Mouse (Mus musculus) hindbrain, embryonic 12.5 days (tissue): ENCODE measurements around the gene Olfr718-ps1. TPM values are rescaled to one million over a fixed set of nuclear protein-coding genes. Genes with fewer than 3 reads are reported as not detected.
A peak's percentile ranks its signal among the peaks of the same experiment; 100 is the strongest.
"Not testable (repeated sequence)": the region's sequence is repeated elsewhere in the genome, so short reads cannot be mapped to it uniquely, and the experiment has no call there.

Source experiments
- ATAC-seq: fragments of 200-750 bp; cut with Nextera tagmentation; 2 replicates; pipeline ENCODE4 v1.8.0; 2017; ENCODE audit warnings: moderate TSS enrichment; ENCODE audit not compliant: low FRiP score
- H3K27ac ChIP-seq: fragments of 300-500 bp; sonication (generic); 2 replicates; pipeline ENCODE4 v1.5.1; 2016; ENCODE audit warnings: mild to moderate bottlenecking
- H3K27me3 ChIP-seq: fragments of 300-500 bp; sonication (generic); 2 replicates; pipeline ENCODE4 v1.6.1; 2016; ENCODE audit warnings: mild to moderate bottlenecking
- H3K36me3 ChIP-seq: fragments of 300-500 bp; sonication (generic); 2 replicates; pipeline ENCODE4 v1.6.1; 2016; ENCODE audit warnings: mild to moderate bottlenecking
- H3K4me1 ChIP-seq: fragments of 300-500 bp; sonication (generic); 2 replicates; pipeline ENCODE4 v1.6.1; 2016
- H3K4me2 ChIP-seq: fragments of 300-500 bp; sonication (generic); replicated peaks from 2 replicates; pipeline ENCODE4 v1.6.1; 2016; ENCODE audit warnings: mild to moderate bottlenecking
- H3K4me3 ChIP-seq: fragments of 300-500 bp; sonication (generic); 2 replicates; pipeline ENCODE4 v1.5.1; 2016; ENCODE audit warnings: mild to moderate bottlenecking
- H3K9ac ChIP-seq: fragments of 300-500 bp; sonication (generic); 2 replicates; pipeline ENCODE4 v1.6.1; 2016; ENCODE audit warnings: mild to moderate bottlenecking, moderate library complexity
- H3K9me3 ChIP-seq: fragments of 300-500 bp; sonication (generic); replicated peaks from 2 replicates; pipeline ENCODE4 v1.6.1; 2016; ENCODE audit warnings: mild to moderate bottlenecking
- WGBS: fragments of 180-500 bp; shearing (Covaris S2); methylation state at CpG from one replicate; pipeline ENCODE4 v1.1.7; 2016; 5-methylcytosine and 5-hydroxymethylcytosine counted together
- polyA plus RNA-seq: library from polyadenylated mRNA; unstranded; fragments of >200 nt; fragmentation: Nextera tagmentation; extraction: Ambion mirVana; gene quantifications from 2 replicates; pipeline ENCODE4 v1.2.1, GENCODE M21; 2016

Olfr718-ps1 gene
- polyA plus RNA-seq, 1 experiment from 2014 or later, result 0.08 TPM

DNA sequence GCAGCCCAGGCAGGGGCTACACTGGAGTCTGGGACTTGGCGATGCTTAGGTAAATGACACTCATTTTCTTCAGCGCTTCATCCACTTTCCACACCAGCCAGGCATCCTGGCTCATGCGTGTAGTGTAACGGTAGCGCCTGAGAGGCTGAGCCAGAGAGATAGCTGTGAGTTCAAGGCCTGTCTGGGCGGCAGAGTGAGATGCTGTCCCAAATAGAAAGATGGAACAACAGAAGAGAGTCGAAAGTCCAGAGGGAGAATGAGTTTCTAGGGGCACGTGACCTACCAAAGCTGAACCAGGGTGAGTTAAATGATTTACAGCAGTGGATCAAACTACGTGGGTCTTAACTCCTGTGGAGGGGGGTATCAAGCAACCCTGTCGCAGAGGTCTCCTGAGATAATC is 6.4 kb upstream of the Olfr718-ps1 start:
- H3K4me3 ChIP-seq, result no peak overlapping the region
- H3K4me1 ChIP-seq, result no peaks in the 10 kb centered on the region
- no peak overlapping the region for H3K9ac ChIP-seq
- H3K36me3 ChIP-seq, result no peaks in the 10 kb centered on the region
- 93% methylated on average over 10 of the region's 10 CpGs for WGBS
- no peak overlapping the region for H3K4me2 ChIP-seq
- no peak for ATAC-seq
- H3K27ac ChIP-seq, result no peak overlapping the region
- H3K27me3 ChIP-seq, result peaks cover 32% of the 10 kb centered on the region
- peaks cover 8% of the 10 kb centered on the region for H3K9me3 ChIP-seq

GRCm38 (mm10) chr5:143150044-143150443 is 2.7 kb upstream of the Olfr718-ps1 start:
- Histone ChIP-seq H3K4me1 (no peaks in the 10 kb centered on the region), H3K9me3 (peaks cover 8% of the 10 kb centered on the region), H3K27me3 (no peaks in the 10 kb centered on the region), H3K27ac (no peak overlapping the region), H3K4me3 (no peak overlapping the region), H3K4me2 (no peak overlapping the region), H3K36me3 (no peaks in the 10 kb centered on the region), H3K9ac (no peak overlapping the region)
- no peak for ATAC-seq
- 80% methylated on average over 2 of the region's 2 CpGs for WGBS

DNA sequence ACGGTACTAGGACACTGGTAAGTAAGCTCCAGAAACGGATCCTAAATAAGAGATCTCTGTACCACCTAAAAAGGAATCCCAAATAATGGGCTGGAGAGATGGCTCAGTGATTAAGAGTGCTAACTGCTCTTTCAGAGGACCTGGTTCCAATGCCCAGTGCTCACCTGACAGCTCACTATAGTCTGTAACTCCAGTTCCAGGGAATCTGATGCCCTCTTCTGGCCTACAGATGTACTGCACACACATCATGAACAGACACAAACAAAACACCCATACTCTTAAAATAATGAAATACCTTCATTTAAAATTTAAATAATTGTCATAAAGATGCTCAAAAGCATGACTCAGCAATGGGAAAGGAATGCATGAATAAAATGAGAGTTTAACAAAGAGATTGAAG is 2.2 kb upstream of the Olfr718-ps1 start:
- Histone ChIP-seq H3K9me3 (peaks cover 8% of the 10 kb centered on the region), H3K4me3 (no peak overlapping the region), H3K4me1 (no peaks in the 10 kb centered on the region), H3K27ac (no peak overlapping the region), H3K4me2 (no peak overlapping the region), H3K9ac (no peak overlapping the region), H3K27me3 (no peaks in the 10 kb centered on the region), H3K36me3 (no peaks in the 10 kb centered on the region)
- ATAC-seq, result no peak
- 96% methylated on average over 2 of the region's 2 CpGs for WGBS

GRCm38 (mm10) chr5:143148661-143149060 is 1.3 kb upstream of the Olfr718-ps1 start:
- no peak for ATAC-seq
- H3K27ac ChIP-seq, result no peak overlapping the region
- H3K9ac ChIP-seq, result no peak overlapping the region
- H3K4me2 ChIP-seq, result no peak overlapping the region
- no peaks in the 10 kb centered on the region for H3K27me3 ChIP-seq
- no peaks in the 10 kb centered on the region for H3K4me1 ChIP-seq
- 88% methylated on average over 5 of the region's 5 CpGs for WGBS
- H3K9me3 ChIP-seq, result peaks cover 8% of the 10 kb centered on the region
- H3K4me3 ChIP-seq, result no peak overlapping the region
- no peaks in the 10 kb centered on the region for H3K36me3 ChIP-seq

DNA sequence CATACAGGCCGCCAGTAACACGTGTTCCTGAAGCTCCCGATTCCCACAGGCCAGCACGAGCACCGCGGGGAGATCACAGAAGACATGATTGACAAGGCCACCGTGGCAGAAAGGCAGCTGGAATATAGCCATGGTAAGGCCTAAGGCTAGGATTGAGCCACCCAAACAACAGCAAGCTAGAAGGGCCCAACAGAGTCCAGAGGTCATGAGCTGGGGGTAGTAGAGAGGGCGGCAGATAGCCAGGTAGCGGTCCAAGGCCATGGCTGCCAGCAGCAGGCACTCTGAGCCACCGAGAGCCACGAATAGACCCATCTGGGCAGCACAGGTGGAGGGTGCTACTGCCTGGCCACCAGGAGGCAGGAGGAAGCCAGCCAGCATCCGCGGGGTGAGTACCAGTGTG is 9.8 kb downstream of the Olfr718-ps1 start:
- Histone ChIP-seq H3K9ac (no peak overlapping the region), H3K27me3 (no peaks in the 10 kb centered on the region), H3K4me2 (no peak overlapping the region), H3K4me1 (no peaks in the 10 kb centered on the region), H3K4me3 (no peak overlapping the region), H3K36me3 (no peaks in the 10 kb centered on the region), H3K27ac (no peak overlapping the region), H3K9me3 (no peaks in the 10 kb centered on the region)
- ATAC-seq, result no peak
- 91% methylated on average over 13 of the region's 13 CpGs for WGBS

DNA sequence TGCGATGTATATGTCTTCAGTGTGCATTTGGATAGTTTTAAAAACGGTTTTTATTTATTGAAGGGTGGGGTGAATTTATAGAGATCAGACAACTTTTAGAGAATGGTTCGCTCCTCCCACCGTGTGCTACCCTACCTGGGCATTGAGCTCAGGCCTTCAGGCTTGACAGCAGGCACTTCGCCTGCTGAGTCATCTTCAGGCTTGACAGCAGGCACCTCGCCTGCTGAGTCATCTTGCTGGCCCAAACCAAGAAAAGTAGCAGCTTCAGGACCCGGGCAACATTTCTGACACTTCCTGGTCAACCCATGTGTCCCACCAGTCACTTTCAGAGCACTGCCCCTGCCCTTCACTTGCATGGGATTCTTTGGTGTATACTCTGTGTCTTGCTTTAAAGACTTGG is 12.3 kb downstream of the Olfr718-ps1 start:
- H3K27ac ChIP-seq, result no peak overlapping the region
- ATAC-seq, result no peak
- no peak overlapping the region for H3K4me3 ChIP-seq
- H3K36me3 ChIP-seq, result no peaks in the 10 kb centered on the region
- no peaks in the 10 kb centered on the region for H3K27me3 ChIP-seq
- no peak overlapping the region for H3K4me2 ChIP-seq
- no peak overlapping the region for H3K9ac ChIP-seq
- 95% methylated on average over 7 of the region's 7 CpGs for whole genome bisulfite sequencing
- no peaks in the 10 kb centered on the region for H3K4me1 ChIP-seq
- no peaks in the 10 kb centered on the region; the same call in 1 of the 2 replicates for H3K9me3 ChIP-seq

GRCm38 (mm10) chr5:143134216-143135010 is 13.0 kb downstream of the Olfr718-ps1 start:
- 84% methylated on average over 4 of the region's 6 CpGs for WGBS

DNA sequence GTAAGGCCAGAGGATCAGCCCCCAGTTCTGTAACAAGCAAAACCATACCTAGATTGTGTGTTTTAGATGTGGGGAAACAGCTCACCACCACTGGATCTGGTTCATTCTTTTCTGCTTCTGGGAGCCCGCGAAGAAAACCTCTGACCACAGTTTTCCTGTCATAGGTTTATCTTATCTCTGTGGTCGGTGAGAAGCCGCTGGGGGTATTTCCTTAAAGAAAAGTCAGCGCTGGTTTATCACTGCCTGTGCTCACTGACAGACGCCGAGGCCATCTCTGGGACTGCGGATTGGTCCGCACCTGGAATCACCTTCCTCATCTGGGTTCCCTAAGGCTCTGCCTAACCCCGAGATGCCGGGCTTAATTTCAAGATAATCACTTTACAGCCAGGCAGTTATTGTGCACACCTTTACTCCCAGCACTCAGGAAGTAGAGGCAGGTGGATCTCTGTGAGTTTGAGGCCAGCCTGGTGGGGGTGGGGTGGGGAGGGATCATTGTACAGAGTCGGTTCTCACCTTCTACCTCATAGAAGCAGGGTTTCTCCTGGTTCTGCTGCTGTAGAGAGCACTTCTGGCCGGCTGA is 14.4 kb downstream of the Olfr718-ps1 start:
- ATAC-seq, result no peak
- Histone ChIP-seq H3K9me3 (peaks cover 8% of the 10 kb centered on the region), H3K36me3 (no peaks in the 10 kb centered on the region), H3K4me2 (no peak overlapping the region), H3K4me1 (no peaks in the 10 kb centered on the region), H3K27me3 (no peaks in the 10 kb centered on the region), H3K9ac (no peak overlapping the region), H3K4me3 (no peak overlapping the region), H3K27ac (no peak overlapping the region)
- WGBS, result 78% methylated on average over 13 of the region's 13 CpGs

More at GRCm38 (mm10) chr5:143134216-143135010, 13.0 kb downstream of the Olfr718-ps1 start:
- not testable (repeated sequence) for H3K27me3 ChIP-seq, H3K27ac ChIP-seq, H3K36me3 ChIP-seq, H3K9ac ChIP-seq, ATAC-seq, H3K9me3 ChIP-seq, H3K4me2 ChIP-seq, H3K4me3 ChIP-seq, H3K4me1 ChIP-seq

DNA sequence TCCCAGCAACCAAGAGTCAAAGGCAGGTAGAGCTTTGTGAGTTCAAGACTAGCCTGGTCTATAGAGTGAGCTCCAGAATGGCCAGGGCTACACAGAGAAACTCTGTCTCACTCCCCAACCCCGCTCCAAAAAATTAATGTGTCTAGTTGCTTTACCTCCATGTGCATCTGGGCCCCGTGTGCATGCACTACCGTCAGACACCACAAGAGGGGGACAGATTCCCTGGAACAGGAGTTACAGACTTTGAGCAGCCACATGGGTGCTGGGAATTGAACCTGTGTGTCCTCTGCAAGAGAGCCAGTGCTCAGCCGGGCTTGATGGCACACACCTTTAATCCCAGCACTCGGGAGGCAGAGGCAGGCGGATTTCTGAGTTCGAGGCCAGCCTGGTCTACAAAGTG is 17.0 kb downstream of the Olfr718-ps1 start:
- no peak overlapping the region for H3K9ac ChIP-seq
- H3K4me1 ChIP-seq, result 0 out of 2 replicates have a peak, but pooled peaks cover 4% of the 10 kb centered on the region
- no peaks in the 10 kb centered on the region for H3K27me3 ChIP-seq
- H3K9me3 ChIP-seq, result peaks cover 8% of the 10 kb centered on the region
- no peak overlapping the region for H3K27ac ChIP-seq
- WGBS, result 94% methylated on average over 7 of the region's 7 CpGs
- no peaks in the 10 kb centered on the region for H3K36me3 ChIP-seq
- no peak for ATAC-seq
- H3K4me3 ChIP-seq, result no peak overlapping the region
- no peak overlapping the region for H3K4me2 ChIP-seq

- Histone ChIP-seq H3K4me2 (no peak overlapping the region), H3K9me3 (peaks cover 8% of the 10 kb centered on the region), H3K27me3 (no peaks in the 10 kb centered on the region), H3K27ac (no peak overlapping the region), H3K4me1 (0 out of 2 replicates have a peak, but pooled peaks cover 5% of the 10 kb centered on the region), H3K36me3 (no peaks in the 10 kb centered on the region), H3K4me3 (no peak overlapping the region), H3K9ac (no peak overlapping the region)
- WGBS, result 91% methylated on average over 16 of the region's 16 CpGs
- ATAC-seq, result no peak
These were observed 18.3 kb downstream of the Olfr718-ps1 start for GRCm38 (mm10) chr5:143129101-143129500.

- peaks cover 8% of the 10 kb centered on the region for H3K9me3 ChIP-seq
- H3K27ac ChIP-seq, result no peak overlapping the region
- H3K27me3 ChIP-seq, result no peaks in the 10 kb centered on the region
- H3K4me2 ChIP-seq, result no peak overlapping the region
- WGBS, result 82% methylated on average over 8 of the region's 8 CpGs
- no peak overlapping the region for H3K4me3 ChIP-seq
- H3K36me3 ChIP-seq, result no peaks in the 10 kb centered on the region
- no peak overlapping the region for H3K9ac ChIP-seq
- ATAC-seq, result no peak
- 0 out of 2 replicates have a peak, but pooled peaks cover 5% of the 10 kb centered on the region for H3K4me1 ChIP-seq
These were observed 19.5 kb downstream of the Olfr718-ps1 start for GRCm38 (mm10) chr5:143127837-143128236.

GRCm38 (mm10) chr5:143126908-143127307 is 20.5 kb downstream of the Olfr718-ps1 start:
- Histone ChIP-seq H3K36me3 (no peaks in the 10 kb centered on the region), H3K27ac (no peak overlapping the region), H3K27me3 (no peaks in the 10 kb centered on the region), H3K9me3 (peaks cover 8% of the 10 kb centered on the region), H3K9ac (no peak overlapping the region), H3K4me2 (no peak overlapping the region), H3K4me3 (no peak overlapping the region), H3K4me1 (0 out of 2 replicates have a peak, but pooled peaks cover 5% of the 10 kb centered on the region)
- no peak for ATAC-seq
- WGBS, result 73% methylated on average over 4 of the region's 4 CpGs

DNA sequence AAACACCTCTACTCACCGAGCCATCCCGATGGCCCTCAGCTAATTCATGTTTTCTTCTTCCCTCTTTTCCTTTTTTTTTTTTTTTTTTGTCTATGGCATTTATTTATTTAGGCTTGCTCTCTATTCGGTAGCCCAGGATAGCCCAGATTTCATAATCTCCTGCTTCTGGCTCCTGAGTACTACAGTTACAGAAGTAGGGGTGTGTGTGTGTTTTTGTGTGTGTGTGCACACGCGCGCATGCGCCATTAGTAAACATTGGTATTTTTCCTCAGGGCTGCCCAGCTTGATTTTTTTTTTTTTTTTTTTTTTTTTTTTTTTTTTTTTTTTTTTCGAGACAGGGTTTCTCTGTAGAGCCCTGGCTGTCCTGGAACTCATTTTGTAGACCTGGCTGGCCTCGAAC is 21.3 kb downstream of the Olfr718-ps1 start:
- WGBS, result 91% methylated on average over 9 of the region's 9 CpGs
- no peak overlapping the region for H3K4me3 ChIP-seq
- H3K27me3 ChIP-seq, result no peaks in the 10 kb centered on the region
- peak overlapping the region; percentile 76; the same call in 1 of the 2 replicates for H3K27ac ChIP-seq
- no peak overlapping the region for H3K4me2 ChIP-seq
- H3K4me1 ChIP-seq, result 0 out of 2 replicates have a peak, but pooled peaks cover 5% of the 10 kb centered on the region
- H3K9me3 ChIP-seq, result peaks cover 8% of the 10 kb centered on the region
- H3K9ac ChIP-seq, result no peak overlapping the region
- no peaks in the 10 kb centered on the region for H3K36me3 ChIP-seq
- no peak for ATAC-seq
